Mouse (Mus musculus) heart, postnatal 0 days (tissue): ENCODE data around the gene Mus81. TPM values are rescaled to one million over a fixed set of nuclear protein-coding genes. Genes with fewer than 3 reads are reported as not detected.

ENCODE experiments used
- ATAC-seq: fragments of 200-750 bp; cut with Nextera tagmentation; 2 replicates; pipeline ENCODE4 v1.8.0; 2017; ENCODE audit warnings: low read depth, moderate number of reproducible peaks, moderate library complexity; ENCODE audit not compliant: insufficient read depth
- DNase-seq: peaks from one replicate; pipeline ENCODE4 v3.0.0-alpha.2; 2016; ENCODE audit warnings: low spot score
- H3K27ac ChIP-seq: fragments of 300-500 bp; sonication (generic); 2 replicates; pipeline ENCODE4 v1.5.1; 2014; ENCODE audit warnings: low read depth, mild to moderate bottlenecking
- H3K27me3 ChIP-seq: fragments of 300-500 bp; sonication (generic); 2 replicates; pipeline ENCODE4 v1.6.1; 2014; ENCODE audit warnings: low read length, mixed read lengths; ENCODE audit not compliant: control insufficient read depth, insufficient read depth
- H3K36me3 ChIP-seq: fragments of 300-500 bp; sonication (generic); replicated peaks from 2 replicates; pipeline ENCODE4 v1.6.1; 2014; ENCODE audit warnings: low read length, mixed read lengths; ENCODE audit not compliant: control insufficient read depth, insufficient read depth
- H3K4me1 ChIP-seq: fragments of 300-500 bp; sonication (generic); 2 replicates; pipeline ENCODE4 v1.6.1; 2014; ENCODE audit warnings: antibody characterized with exemption; ENCODE audit not compliant: control insufficient read depth, insufficient read depth
- H3K4me2 ChIP-seq: fragments of 300-500 bp; sonication (generic); 2 replicates; pipeline ENCODE4 v1.6.1; 2014; ENCODE audit warnings: low read depth, mild to moderate bottlenecking, low read length, moderate library complexity
- H3K4me3 ChIP-seq: fragments of 300-500 bp; sonication (generic); 2 replicates; pipeline ENCODE4 v1.5.1; 2014; ENCODE audit warnings: low read depth, low read length
- H3K9ac ChIP-seq: fragments of 300-500 bp; sonication (generic); replicated peaks from 2 replicates; pipeline ENCODE4 v1.6.1; 2014; ENCODE audit warnings: low read depth, low read length, mixed read lengths
- H3K9me3 ChIP-seq: fragments of 300-500 bp; sonication (generic); replicated peaks from 2 replicates; pipeline ENCODE4 v1.6.1; 2016; ENCODE audit warnings: low read length; ENCODE audit not compliant: control insufficient read depth
- CTCF ChIP-seq: IDR thresholded peaks from 2 replicates; pipeline ENCODE4 v1.5.1; 2016; ENCODE audit warnings: antibody characterized with exemption, control low read depth, low read depth
- EP300 ChIP-seq: IDR thresholded peaks from 2 replicates; pipeline ENCODE4 v1.6.1; 2016; ENCODE audit warnings: antibody characterized with exemption, low read depth
- WGBS: fragments of 180-500 bp; shearing (Covaris S2); extraction: QIAGEN DNeasy Blood & Tissue Kit; methylation state at CpG from one replicate; pipeline ENCODE4 v1.1.7; 2014; 5-methylcytosine and 5-hydroxymethylcytosine counted together
- polyA plus RNA-seq: library from polyadenylated mRNA; unstranded; fragments of >200 nt; fragmentation: Nextera tagmentation; extraction: Ambion mirVana; gene quantifications from 2 replicates; pipeline ENCODE4 v1.2.1, GENCODE M21; 2015
- total RNA-seq: library from RNA; depleted of rRNA; stranded (reverse); fragments of >200 nt; gene quantifications from 2 replicates; pipeline ENCODE4 v1.2.3, GENCODE M21; 2014; ENCODE audit warnings: low replicate concordance

Mus81 gene
- total and polyA plus RNA-seq, 2 experiments from 2014 or later: 36.8 to 45.8 TPM

- no peak overlapping the region for H3K4me3 ChIP-seq
- WGBS: 48% methylated on average over 7 of the region's 7 CpGs
- no peak overlapping the region for H3K4me2 ChIP-seq
- no peak for ATAC-seq
- H3K27ac ChIP-seq: no peak overlapping the region
- no peaks in the 10 kb centered on the region for H3K9me3 ChIP-seq
- peaks cover 23% of the 10 kb centered on the region for H3K36me3 ChIP-seq
- H3K9ac ChIP-seq: no peak overlapping the region
- TF ChIP-seq EP300: no peak
- TF ChIP-seq CTCF: no peak
- no peak for DNase-seq
- H3K4me1 ChIP-seq: peaks cover 31% of the 10 kb centered on the region
- no peaks in the 10 kb centered on the region for H3K27me3 ChIP-seq
These were observed 29.2 kb downstream of the Mus81 start for GRCm38 (mm10) chr19:5459019-5459418.

- ATAC-seq (peak; percentile 18), DNase-seq (no peak)
- 14% methylated on average over 14 of the region's 14 CpGs for WGBS
- Histone ChIP-seq H3K36me3 (peaks cover 22% of the 10 kb centered on the region), H3K9me3 (no peaks in the 10 kb centered on the region), H3K4me1 (peaks cover 31% of the 10 kb centered on the region), H3K9ac (peak within 1 kb of the TSS; percentile 89), H3K4me2 (peak within 1 kb of the TSS; percentile 99), H3K4me3 (peak within 1 kb of the TSS; percentile 75), H3K27ac (peak within 1 kb of the TSS; percentile 98), H3K27me3 (no peaks in the 10 kb centered on the region)
- TF ChIP-seq EP300 (peak; percentile 39; the same call in 1 of the 2 replicates), CTCF (no peak)
These were observed 30.3 kb downstream of the Mus81 start, which contains the start of gene Ccdc85b for GRCm38 (mm10) chr19:5457746-5458442. Gene Ccdc85b, minus strand, starts transcription at chr19:5457894.

- Histone ChIP-seq H3K4me3 (peak overlapping the region; percentile 75), H3K9me3 (no peaks in the 10 kb centered on the region), H3K4me1 (peaks cover 31% of the 10 kb centered on the region), H3K27me3 (no peaks in the 10 kb centered on the region), H3K27ac (peak overlapping the region; percentile 98), H3K36me3 (peaks cover 15% of the 10 kb centered on the region), H3K9ac (peak overlapping the region; percentile 89), H3K4me2 (peak overlapping the region; percentile 99)
- ATAC-seq (peak; percentile 86), DNase-seq (peak; percentile 98)
- TF ChIP-seq CTCF (peak; percentile 2; the same call in 1 of the 2 replicates), EP300 (no peak)
- WGBS: under 1% methylated on average over 68 of the region's 70 CpGs
These were observed 31.1 kb downstream of the Mus81 start for GRCm38 (mm10) chr19:5456922-5457745.

GRCm38 (mm10) chr19:5456241-5456921 lies 31.8 kb downstream of the Mus81 start:
- Histone ChIP-seq H3K36me3 (peaks cover 12% of the 10 kb centered on the region), H3K9me3 (no peaks in the 10 kb centered on the region), H3K27ac (peak overlapping the region; percentile 98), H3K4me3 (peak overlapping the region; percentile 75), H3K9ac (peak overlapping the region; percentile 89), H3K4me2 (peak overlapping the region; percentile 99), H3K27me3 (no peaks in the 10 kb centered on the region), H3K4me1 (peaks cover 30% of the 10 kb centered on the region)
- no peak for TF ChIP-seq CTCF
- peak; percentile 68; the same call in 1 of the 2 replicates for TF ChIP-seq EP300
- WGBS: 2% methylated on average over 26 of the region's 26 CpGs
- peak; percentile 7 for ATAC-seq
- no peak for DNase-seq

GRCm38 (mm10) chr19:5455568-5455967 lies 32.6 kb downstream of the Mus81 start:
- H3K27me3 ChIP-seq: no peaks in the 10 kb centered on the region
- DNase-seq (no peak), ATAC-seq (no peak)
- 62% methylated on average over 8 of the region's 8 CpGs for WGBS
- H3K4me3 ChIP-seq: peak overlapping the region; percentile 75
- no peaks in the 10 kb centered on the region for H3K9me3 ChIP-seq
- TF ChIP-seq CTCF (no peak), EP300 (no peak)
- peak overlapping the region; percentile 61 for H3K27ac ChIP-seq
- H3K9ac ChIP-seq: peak overlapping the region; percentile 89; the same call in 1 of the 2 replicates
- H3K36me3 ChIP-seq: peaks cover 12% of the 10 kb centered on the region
- peak overlapping the region; percentile 99 for H3K4me2 ChIP-seq
- H3K4me1 ChIP-seq: peaks cover 24% of the 10 kb centered on the region
